ENCODE assay signal across 24 mouse cellular contexts in genomic region chr1:39116319-39116718, GRCm38 (mm10).
A peak's percentile ranks its signal among the peaks of the same experiment; 100 is the strongest.
DNase-seq lines count a peak whose midpoint lies in the region; ATAC-seq and TF ChIP-seq lines count a peak whose summit lies in the region.
"Had no signal": no experiment of that assay in that cellular context is flagged by ENCODE, and none has a peak within 500 bp of the region (broad histone marks: within the 10 kb centered on the region; RNA-seq: fewer than 3 reads in every experiment).

No protein-coding gene starts in this region.

- peak; percentile 84; the same call in 1 of the 2 replicates for ATAC-seq in embryonic facial prominence, embryonic 14.5 days (ENCODE audit: low read depth)
- no peak for ATAC-seq in lung, postnatal 0 days
- no peak for ATAC-seq in forebrain, embryonic 16.5 days
- ATAC-seq in cerebellum, adult (ENCODE audit: insufficient number of reproducible peaks, low FRiP score, low TSS enrichment): no peak
- ATAC-seq: CD4-positive, CD25-positive, alpha-beta regulatory T cell, adult 4 months; forebrain, embryonic 13.5 days; forebrain, embryonic 15.5 days had no signal

- H3K27ac ChIP-seq in embryonic facial prominence, embryonic 14.5 days (replicated peaks; ENCODE audit: low read depth, low read length): no peak overlapping the region
- H3K27ac ChIP-seq in embryonic facial prominence, embryonic 10.5 days (replicated peaks): no peak overlapping the region
- H3K27ac ChIP-seq in lung, postnatal 0 days (ENCODE audit: low read length): no peak overlapping the region
- H3K27ac ChIP-seq in forebrain, embryonic 16.5 days (ENCODE audit: low read length): no peak overlapping the region
- H3K27ac ChIP-seq: embryonic facial prominence, embryonic 13.5 days; forebrain, embryonic 13.5 days; forebrain, embryonic 15.5 days had no signal

- H3K4me3 ChIP-seq in embryonic facial prominence, embryonic 14.5 days (ENCODE audit: low read depth, low read length): no peak overlapping the region
- no peak overlapping the region for H3K4me3 ChIP-seq in embryonic facial prominence, embryonic 10.5 days
- H3K4me3 ChIP-seq in lung, postnatal 0 days (ENCODE audit: low read depth, low read length): no peak overlapping the region
- H3K4me3 ChIP-seq in forebrain, embryonic 16.5 days (replicated peaks; ENCODE audit: low read length): no peak overlapping the region
- H3K4me3 ChIP-seq: embryonic facial prominence, embryonic 13.5 days; erythroblast, embryonic 14.5 days; forebrain, embryonic 13.5 days; forebrain, embryonic 15.5 days had no signal

- no peaks in the 10 kb centered on the region for H3K36me3 ChIP-seq in embryonic facial prominence, embryonic 14.5 days (ENCODE audit: control insufficient read depth, insufficient read depth, low read length)
- no peaks in the 10 kb centered on the region for H3K36me3 ChIP-seq in embryonic facial prominence, embryonic 10.5 days (replicated peaks)
- no peaks in the 10 kb centered on the region for H3K36me3 ChIP-seq in lung, postnatal 0 days (ENCODE audit: insufficient read depth, low read length)
- H3K36me3 ChIP-seq in forebrain, embryonic 16.5 days (ENCODE audit: control insufficient read depth, insufficient read depth): no peaks in the 10 kb centered on the region
- H3K36me3 ChIP-seq: embryonic facial prominence, embryonic 13.5 days; forebrain, embryonic 15.5 days; G1E had no signal

- H3K9me3 ChIP-seq in embryonic facial prominence, embryonic 14.5 days (ENCODE audit: control insufficient read depth, low read length): no peaks in the 10 kb centered on the region
- H3K9me3 ChIP-seq in embryonic facial prominence, embryonic 10.5 days: no peaks in the 10 kb centered on the region
- H3K9me3 ChIP-seq in lung, postnatal 0 days (ENCODE audit: low read length): no peaks in the 10 kb centered on the region
- no peaks in the 10 kb centered on the region for H3K9me3 ChIP-seq in forebrain, embryonic 16.5 days (ENCODE audit: control insufficient read depth, low read length)
- H3K9me3 ChIP-seq: forebrain, embryonic 13.5 days; forebrain, embryonic 15.5 days; G1E had no signal

- no peak overlapping the region for H3K9ac ChIP-seq in embryonic facial prominence, embryonic 14.5 days (ENCODE audit: low read depth, low read length)
- H3K9ac ChIP-seq in lung, postnatal 0 days (replicated peaks; ENCODE audit: low read depth): no peak overlapping the region
- H3K9ac ChIP-seq in forebrain, embryonic 16.5 days (replicated peaks; ENCODE audit: low read depth, low read length): no peak overlapping the region
- H3K9ac ChIP-seq: embryonic facial prominence, embryonic 13.5 days; forebrain, embryonic 13.5 days; forebrain, embryonic 15.5 days had no signal

- no peak overlapping the region for H3K4me2 ChIP-seq in embryonic facial prominence, embryonic 14.5 days (ENCODE audit: low read depth, low read length)
- no peak overlapping the region for H3K4me2 ChIP-seq in lung, postnatal 0 days (replicated peaks; ENCODE audit: low read depth, low read length)
- no peak overlapping the region for H3K4me2 ChIP-seq in forebrain, embryonic 16.5 days (ENCODE audit: low read length)
- H3K4me2 ChIP-seq: embryonic facial prominence, embryonic 13.5 days; forebrain, embryonic 13.5 days; forebrain, embryonic 15.5 days had no signal

- WGBS in embryonic facial prominence, embryonic 14.5 days: 75% methylated on average over 6 of the region's 6 CpGs
- whole genome bisulfite sequencing in embryonic facial prominence, embryonic 10.5 days: 83% methylated on average over 6 of the region's 6 CpGs
- WGBS in lung, postnatal 0 days: 71% methylated on average over 6 of the region's 6 CpGs
- 73% methylated on average over 6 of the region's 6 CpGs for WGBS in forebrain, embryonic 16.5 days

- H3K27me3 ChIP-seq in embryonic facial prominence, embryonic 14.5 days (replicated peaks; ENCODE audit: control insufficient read depth, insufficient read depth, low read length): no peaks in the 10 kb centered on the region
- H3K27me3 ChIP-seq in embryonic facial prominence, embryonic 10.5 days (replicated peaks; ENCODE audit: low read depth, poor library complexity, severe bottlenecking): no peaks in the 10 kb centered on the region
- no peaks in the 10 kb centered on the region for H3K27me3 ChIP-seq in lung, postnatal 0 days (replicated peaks; ENCODE audit: insufficient read depth, low read length)
- H3K27me3 ChIP-seq in forebrain, embryonic 16.5 days (replicated peaks; ENCODE audit: control insufficient read depth, insufficient read depth, low read length): no peaks in the 10 kb centered on the region
- H3K27me3 ChIP-seq: CH12.LX; embryonic facial prominence, embryonic 13.5 days; forebrain, embryonic 13.5 days; forebrain, embryonic 15.5 days had no signal

- TF ChIP-seq CTCF in lung, postnatal 0 days (IDR thresholded peaks at IDR 0.05): no peak

- peak; percentile 61 for DNase-seq in embryonic facial prominence, embryonic 14.5 days (ENCODE audit: low spot score)
- no peak for DNase-seq in embryonic facial prominence, embryonic 10.5 days (ENCODE audit: low spot score)
- peak; percentile 8 for DNase-seq in lung, postnatal 36 days
- DNase-seq in lung, postnatal 0 days (ENCODE audit: low spot score): no peak
- peak; percentile 1 for DNase-seq in Muller cell, postnatal 12 days (ENCODE audit: inconsistent ontology term)
- peak; percentile 64 for DNase-seq in fat pad, adult 2 months (ENCODE audit: extremely low read depth, low read depth, low spot score)
- DNase-seq: adrenal gland, adult 2 months; adrenal gland, postnatal 10 days; adrenal gland, postnatal 25 days; B cell, adult 2 months; cerebellum, adult 11-12 months; cerebellum, adult 2 months; cerebellum, adult 9-10 months; cerebellum, postnatal 10 days; cerebellum, postnatal 25 days had no signal

- no peak for TF ChIP-seq EP300 in lung, postnatal 0 days (IDR thresholded peaks at IDR 0.05)

- H3K4me1 ChIP-seq in embryonic facial prominence, embryonic 14.5 days (ENCODE audit: control insufficient read depth, insufficient read depth, low read length): no peaks in the 10 kb centered on the region
- no peaks in the 10 kb centered on the region for H3K4me1 ChIP-seq in embryonic facial prominence, embryonic 10.5 days
- no peaks in the 10 kb centered on the region for H3K4me1 ChIP-seq in lung, postnatal 0 days (ENCODE audit: insufficient read depth, low read depth, low read length)
- H3K4me1 ChIP-seq in forebrain, embryonic 16.5 days (replicated peaks; ENCODE audit: control insufficient read depth, insufficient read depth, low read length): no peaks in the 10 kb centered on the region
- H3K4me1 ChIP-seq: embryonic facial prominence, embryonic 13.5 days; forebrain, embryonic 13.5 days; forebrain, embryonic 15.5 days had no signal

Comparison
In these comparisons a context has a peak if more than half of its experiments do, and no peak if none do; other contexts are left out.
1. DNase-seq: peak in embryonic facial prominence, embryonic 14.5 days (single experiment), lung, postnatal 36 days (single experiment), Muller cell, postnatal 12 days (single experiment) and fat pad, adult 2 months (single experiment); none in embryonic facial prominence, embryonic 10.5 days (single experiment) and lung, postnatal 0 days (single experiment).